Mouse (Mus musculus): Measurements from ENCODE around the gene Bid.

DNA sequence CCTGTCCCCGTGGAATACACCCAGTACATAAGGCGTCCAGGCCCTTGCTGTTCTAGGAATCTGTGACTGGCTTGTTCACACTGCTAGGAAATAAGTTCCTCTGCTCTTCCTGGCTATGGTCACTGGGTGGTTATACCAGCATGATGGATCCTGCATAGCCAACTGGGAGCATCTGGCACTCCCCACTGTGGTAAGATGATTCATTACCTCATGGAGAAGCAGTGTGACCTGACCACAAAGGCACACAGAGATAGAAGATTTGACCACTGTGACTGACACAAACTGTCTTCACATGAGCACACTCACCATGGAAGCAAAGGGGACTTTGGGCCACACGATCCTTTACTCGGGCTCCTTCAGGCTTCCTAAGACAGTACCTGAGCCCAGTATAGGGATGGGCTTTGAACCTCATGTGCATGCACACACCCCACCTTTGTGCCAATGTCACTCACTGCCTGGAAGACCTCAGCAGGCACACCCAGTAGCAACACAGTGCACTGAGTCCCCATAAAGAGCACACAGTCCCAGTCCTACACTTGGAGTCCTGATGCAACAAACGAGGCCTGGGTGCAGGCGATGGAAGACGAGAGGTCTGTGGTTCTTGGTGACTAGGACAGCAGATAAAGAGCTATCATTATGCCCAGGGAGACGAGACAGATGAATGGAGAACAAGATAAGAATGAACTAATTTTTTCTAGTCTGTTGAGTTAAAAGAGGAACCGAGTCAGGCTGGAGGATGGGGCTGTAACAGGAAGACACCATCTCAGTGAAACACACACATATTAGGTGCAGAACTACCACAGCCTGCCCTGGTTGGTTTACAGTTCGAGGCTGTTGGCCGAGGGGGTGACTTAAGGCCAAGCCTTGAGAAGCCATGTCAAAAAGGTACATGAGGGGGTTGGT, 39.9 kb upstream of the Bid start:
- TF ChIP-seq CTCF (IDR thresholded peaks at IDR 0.05; ENCODE audit: extremely low read depth, insufficient read depth, low read length) (no peak), POLR2A (IDR thresholded peaks at IDR 0.05; ENCODE audit: extremely low read depth, insufficient read depth, low read length) (no peak)

Measured in cortical plate, adult 2 months (tissue).